Mouse (Mus musculus) MEL (cell line): Measurements from ENCODE around the gene Ehd3. TPM values are rescaled to one million over a fixed set of nuclear protein-coding genes. Genes with fewer than 3 reads are reported as not detected.

Experiments used
- DNase-seq: peaks from one replicate; pipeline ENCODE4 v3.0.0; 2011; ENCODE audit warnings: low read depth, low spot score
- H3K27ac ChIP-seq: 2 replicates; pipeline ENCODE4 v1.5.1; 2012; ENCODE audit warnings: low read depth, mild to moderate bottlenecking, control low read depth, low read length, moderate library complexity; ENCODE audit not compliant: control insufficient read depth
- H3K27me3 ChIP-seq, 2 experiments: fragments of 150-350 bp in 1 of 2; sonication (generic) in 1 of 2; 2 replicates each; pipeline ENCODE4 v1.6.1; 2012; ENCODE audit warnings: low read length in 2 of 2, mild to moderate bottlenecking in 2 of 2, improper control_type of control experiment in 1 of 2, moderate library complexity in 1 of 2; ENCODE audit not compliant: insufficient read depth in 2 of 2, control insufficient read depth in 1 of 2
- H3K36me3 ChIP-seq, 2 experiments: 2 replicates each; pipeline ENCODE4 v1.6.1; 2012 to 2014; ENCODE audit warnings: low read length in 2 of 2, improper control_type of control experiment in 1 of 2, inconsistent platforms in 1 of 2, mild to moderate bottlenecking in 1 of 2; ENCODE audit not compliant: insufficient read depth in 2 of 2, control insufficient read depth in 1 of 2
- H3K4me1 ChIP-seq, 2 experiments: fragments of 150-350 bp in 1 of 2; sonication (generic) in 1 of 2; 2 replicates each; pipeline ENCODE4 v1.6.1; 2012; ENCODE audit warnings: low read length in 2 of 2, improper control_type of control experiment in 1 of 2, mild to moderate bottlenecking in 1 of 2; ENCODE audit not compliant: insufficient read depth in 2 of 2, control insufficient read depth in 1 of 2
- H3K4me3 ChIP-seq, 2 experiments: fragments of 150-350 bp in 1 of 2; sonication (generic) in 1 of 2; 2 replicates each; pipeline ENCODE4 v1.5.1; 2012; ENCODE audit warnings: low read depth in 2 of 2, low read length in 2 of 2, mild to moderate bottlenecking in 2 of 2, moderate library complexity in 2 of 2, control low read depth in 1 of 2, improper control_type of control experiment in 1 of 2; ENCODE audit not compliant: control insufficient read depth in 1 of 2, insufficient read depth in 1 of 2
- H3K79me2 ChIP-seq: 2 replicates; pipeline ENCODE4 v1.6.1; 2012; ENCODE audit warnings: mild to moderate bottlenecking, low read length, moderate library complexity; ENCODE audit not compliant: control insufficient read depth, poor library complexity, insufficient read depth
- H3K9ac ChIP-seq: 2 replicates; pipeline ENCODE4 v1.6.1; 2012; ENCODE audit warnings: low read depth, mild to moderate bottlenecking, control low read depth, low read length, moderate library complexity; ENCODE audit not compliant: control insufficient read depth, poor library complexity, severe bottlenecking
- H3K9me3 ChIP-seq: fragments of 150-350 bp; sonication (generic); replicated peaks from 2 replicates; pipeline ENCODE4 v1.6.1; 2012; ENCODE audit warnings: mild to moderate bottlenecking, low read length, improper control_type of control experiment, moderate library complexity; ENCODE audit not compliant: insufficient read depth
- BHLHE40 ChIP-seq: IDR thresholded peaks from 2 replicates; pipeline ENCODE4 v1.6.1; 2012; ENCODE audit warnings: low read depth, mild to moderate bottlenecking, inconsistent platforms, low read length, improper control_type of control experiment, borderline replicate concordance
- CHD1 ChIP-seq: IDR thresholded peaks from 2 replicates; pipeline ENCODE4 v1.6.1; 2012; ENCODE audit warnings: low read depth, mild to moderate bottlenecking, inconsistent platforms, low read length, improper control_type of control experiment
- CHD2 ChIP-seq: IDR thresholded peaks from 2 replicates; pipeline ENCODE4 v1.6.1; 2011; ENCODE audit warnings: low read length, improper control_type of control experiment
- CTCF ChIP-seq, 3 experiments: IDR thresholded peaks in 2 of 3; conservative IDR thresholded peaks in 1 of 3; 2 replicates each; pipeline ENCODE4 v1.5.1; 2011 to 2012; ENCODE audit warnings: low read length in 3 of 3, low read depth in 2 of 3, mild to moderate bottlenecking in 2 of 3, improper control_type of control experiment in 1 of 3, inconsistent platforms in 1 of 3, mixed read lengths in 1 of 3, moderate library complexity in 1 of 3; ENCODE audit not compliant: control insufficient read depth in 1 of 3, insufficient read depth in 1 of 3, poor library complexity in 1 of 3, severe bottlenecking in 1 of 3
- ELF1 ChIP-seq: IDR thresholded peaks from 2 replicates; pipeline ENCODE4 v1.6.1; 2014; ENCODE audit warnings: low read depth, mild to moderate bottlenecking, inconsistent platforms, low read length, improper control_type of control experiment, moderate library complexity
- EP300 ChIP-seq, 2 experiments: IDR thresholded peaks; 2 replicates each; pipeline ENCODE4 v1.6.1; 2011; ENCODE audit warnings: improper control_type of control experiment in 2 of 2, low read length in 2 of 2, low read depth in 1 of 2, mild to moderate bottlenecking in 1 of 2
- GABPA ChIP-seq: IDR thresholded peaks from 2 replicates; pipeline ENCODE4 v1.6.1; 2012; ENCODE audit warnings: low read depth, mild to moderate bottlenecking, inconsistent platforms, low read length, improper control_type of control experiment, moderate library complexity
- GATA1 ChIP-seq: IDR thresholded peaks from 2 replicates; pipeline ENCODE4 v1.6.1; 2011; ENCODE audit warnings: low read depth, low read length, improper control_type of control experiment
- MAFK ChIP-seq: IDR thresholded peaks from 2 replicates; pipeline ENCODE4 v1.6.1; 2011; ENCODE audit warnings: low read depth, mild to moderate bottlenecking, low read length, improper control_type of control experiment, borderline replicate concordance
- MAX ChIP-seq: IDR thresholded peaks from 2 replicates; pipeline ENCODE4 v1.6.1; 2011; ENCODE audit warnings: low read length, improper control_type of control experiment
- MAZ ChIP-seq: IDR thresholded peaks from 2 replicates; pipeline ENCODE4 v1.6.1; 2012; ENCODE audit warnings: low read depth, mild to moderate bottlenecking, inconsistent platforms, low read length, improper control_type of control experiment
- MEF2A ChIP-seq: IDR thresholded peaks from 2 replicates; pipeline ENCODE4 v1.6.1; 2014; ENCODE audit warnings: low read depth, mild to moderate bottlenecking, inconsistent platforms, low read length, improper control_type of control experiment; ENCODE audit not compliant: poor library complexity, insufficient replicate concordance, severe bottlenecking; ENCODE audit errors: extremely low read depth
- MXI1 ChIP-seq: IDR thresholded peaks from 2 replicates; pipeline ENCODE4 v1.6.1; 2011; ENCODE audit warnings: mild to moderate bottlenecking, low read depth, low read length, improper control_type of control experiment
- MYC ChIP-seq: IDR thresholded peaks from 2 replicates; pipeline ENCODE4 v1.6.1; 2011; ENCODE audit warnings: low read depth, mild to moderate bottlenecking, low read length, improper control_type of control experiment, moderate library complexity
- NRF1 ChIP-seq: IDR thresholded peaks from 2 replicates; pipeline ENCODE4 v1.6.1; 2014; ENCODE audit warnings: low read depth, mild to moderate bottlenecking, inconsistent platforms, low read length, improper control_type of control experiment, moderate library complexity; ENCODE audit not compliant: poor library complexity, insufficient read depth, severe bottlenecking
- POLR2A ChIP-seq, 2 experiments: IDR thresholded peaks; 2 replicates each; pipeline ENCODE4 v1.6.1; 2011 to 2012; ENCODE audit warnings: low read length in 2 of 2, mild to moderate bottlenecking in 2 of 2, control low read depth in 1 of 2, improper control_type of control experiment in 1 of 2, low read depth in 1 of 2, moderate library complexity in 1 of 2; ENCODE audit not compliant: control insufficient read depth in 1 of 2, insufficient read depth in 1 of 2, poor library complexity in 1 of 2
- POLR2AphosphoS2 ChIP-seq: IDR thresholded peaks from 2 replicates; pipeline ENCODE4 v1.6.1; 2011; ENCODE audit warnings: low read length, improper control_type of control experiment
- RAD21 ChIP-seq: IDR thresholded peaks from 2 replicates; pipeline ENCODE4 v1.6.1; 2011; ENCODE audit warnings: mild to moderate bottlenecking, low read depth, low read length, improper control_type of control experiment
- RCOR1 ChIP-seq: IDR thresholded peaks from 2 replicates; pipeline ENCODE4 v1.6.1; 2012; ENCODE audit warnings: low read depth, mild to moderate bottlenecking, inconsistent platforms, low read length, improper control_type of control experiment
- SIN3A ChIP-seq: IDR thresholded peaks from 2 replicates; pipeline ENCODE4 v1.6.1; 2012; ENCODE audit warnings: low read length, improper control_type of control experiment, inconsistent platforms
- SMC3 ChIP-seq: IDR thresholded peaks from 2 replicates; pipeline ENCODE4 v1.6.1; 2011; ENCODE audit warnings: low read depth, low read length, improper control_type of control experiment
- TAL1 ChIP-seq: IDR thresholded peaks from 2 replicates; pipeline ENCODE4 v1.6.1; 2012; ENCODE audit warnings: mild to moderate bottlenecking, inconsistent platforms, low read length, moderate library complexity, mixed read lengths
- TBP ChIP-seq: IDR thresholded peaks from 2 replicates; pipeline ENCODE4 v1.8.0; 2011; ENCODE audit warnings: low read depth, low read length, improper control_type of control experiment
- TCF12 ChIP-seq: IDR thresholded peaks from 2 replicates; pipeline ENCODE4 v1.6.1; 2014; ENCODE audit warnings: low read depth, mild to moderate bottlenecking, inconsistent platforms, low read length, improper control_type of control experiment, moderate library complexity
- UBTF ChIP-seq: IDR thresholded peaks from 2 replicates; pipeline ENCODE4 v1.6.1; 2012; ENCODE audit warnings: low read depth, mild to moderate bottlenecking, inconsistent platforms, low read length, improper control_type of control experiment, moderate library complexity, borderline replicate concordance; ENCODE audit not compliant: insufficient read depth
- USF1 ChIP-seq: IDR thresholded peaks from 2 replicates; pipeline ENCODE4 v1.6.1; 2014; ENCODE audit warnings: low read depth, mild to moderate bottlenecking, inconsistent platforms, low read length, improper control_type of control experiment, moderate library complexity
- ZKSCAN1 ChIP-seq: IDR thresholded peaks from 2 replicates; pipeline ENCODE4 v1.6.1; 2012; ENCODE audit warnings: low read depth, mild to moderate bottlenecking, inconsistent platforms, low read length, improper control_type of control experiment, moderate library complexity
- ZMIZ1 ChIP-seq: IDR thresholded peaks from 2 replicates; pipeline ENCODE4 v1.6.1; 2012; ENCODE audit warnings: low read depth, mild to moderate bottlenecking, inconsistent platforms, low read length, improper control_type of control experiment, moderate library complexity
- polyA plus RNA-seq, 2 experiments: library from polyadenylated mRNA; stranded (reverse) in 1 of 2; unstranded in 1 of 2; fragments of >175 nt in 1 of 2; fragments of >200 nt in 1 of 2; gene quantifications; 2 replicates each; pipeline versions ENCODE4 v1.2.1 to v1.2.4; 2012; ENCODE audit warnings: low replicate concordance in 2 of 2, low read depth in 1 of 2; ENCODE audit not compliant: insufficient read length in 2 of 2, insufficient read depth in 1 of 2, missing spikeins in 1 of 2
- total RNA-seq: library from RNA; depleted of rRNA; stranded (reverse); fragments of 300-350 nt; gene quantifications from 2 replicates; pipeline ENCODE4 v1.2.3, GENCODE M21; 2012

The Ehd3 gene
- total and polyA plus RNA-seq, 3 experiments = 38.7 to 62.9 TPM; not detected in 1

- Histone ChIP-seq H3K9ac (no peak overlapping the region), H3K36me3 (no peaks in the 10 kb centered on the region; a peak in 1 of 4 replicates), H3K27ac (no peak overlapping the region), H3K4me1 (peaks cover 0 to 10% of the 10 kb centered on the region in 2 experiments; a peak in 2 of 4 replicates), H3K27me3 (no peaks in the 10 kb centered on the region), H3K9me3 (no peaks in the 10 kb centered on the region), H3K4me3 (no peak overlapping the region), H3K79me2 (no peaks in the 10 kb centered on the region)
- TF ChIP-seq CHD1 (no peak), POLR2AphosphoS2 (no peak), NRF1 (no peak), TCF12 (no peak), GABPA (no peak), SIN3A (no peak), EP300 (IDR thresholded peaks at IDR 0.05; ENCODE audit: low read depth in 1 of 2, low read length in 2 of 2) (no peak), MAX (no peak), MAZ (no peak), USF1 (no peak), CTCF (IDR thresholded peaks at IDR 0.05 in 2 of 3, conservative IDR thresholded peaks at IDR 0.05 in 1 of 3; ENCODE audit: control insufficient read depth in 1 of 3, insufficient read depth in 1 of 3, low read depth in 2 of 3, low read length in 3 of 3, poor library complexity in 1 of 3, severe bottlenecking in 1 of 3) (no peak), UBTF (no peak), CHD2 (no peak), TAL1 (no peak), TBP (no peak), RAD21 (no peak), ZKSCAN1 (no peak), MAFK (no peak), MXI1 (no peak), BHLHE40 (no peak)
- no peak for DNase-seq
These were observed 75.5 kb downstream of the Ehd3 start for GRCm38 (mm10) chr17:73879262-73879916.

DNA sequence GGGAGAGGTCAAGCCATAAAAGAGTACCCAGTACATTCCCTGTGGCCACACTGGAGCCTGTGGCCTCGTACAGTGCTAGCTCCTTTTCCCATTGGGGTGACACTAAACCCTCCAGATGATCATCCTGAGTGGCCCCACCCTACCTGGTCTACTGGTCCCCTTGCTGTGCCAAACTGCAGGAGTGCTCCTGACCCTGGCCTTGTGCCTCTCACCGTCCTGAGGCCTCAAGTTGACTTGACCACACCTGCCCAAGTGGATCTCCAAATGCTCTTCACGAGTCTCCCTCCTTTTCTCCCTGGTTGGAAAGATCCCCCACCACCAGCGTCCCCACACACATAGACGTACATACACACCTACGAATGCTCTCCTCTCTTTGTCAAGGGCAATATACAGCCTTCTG lies 76.4 kb downstream of the Ehd3 start:
- Histone ChIP-seq H3K79me2 (no peaks in the 10 kb centered on the region), H3K4me3 (no peak overlapping the region), H3K9me3 (no peaks in the 10 kb centered on the region), H3K9ac (no peak overlapping the region), H3K27me3 (no peaks in the 10 kb centered on the region), H3K36me3 (no peaks in the 10 kb centered on the region; a peak in 1 of 4 replicates), H3K27ac (no peak overlapping the region), H3K4me1 (peaks cover 0 to 10% of the 10 kb centered on the region in 2 experiments; a peak in 2 of 4 replicates)
- DNase-seq = no peak
- no peak for TF ChIP-seq MAX
- no peak for TF ChIP-seq TCF12
- no peak for TF ChIP-seq ELF1
- TF ChIP-seq MEF2A = no peak
- no peak for TF ChIP-seq CHD1
- no peak for TF ChIP-seq POLR2A (IDR thresholded peaks at IDR 0.05; ENCODE audit: control insufficient read depth in 1 of 2, insufficient read depth in 1 of 2, low read depth in 1 of 2, low read length in 2 of 2, poor library complexity in 1 of 2)
- no peak for TF ChIP-seq MAFK
- TF ChIP-seq MYC = no peak
- no peak for TF ChIP-seq RCOR1
- no peak for TF ChIP-seq TAL1
- TF ChIP-seq USF1 = no peak
- TF ChIP-seq GATA1 = no peak
- TF ChIP-seq TBP = no peak
- TF ChIP-seq MXI1 = no peak
- TF ChIP-seq RAD21 = no peak
- TF ChIP-seq ZMIZ1 = no peak
- TF ChIP-seq SMC3 = no peak
- no peak for TF ChIP-seq GABPA
